Mouse (Mus musculus) CH12.LX (cell line): ENCODE data around the gene B230217C12Rik. TPM values are rescaled to one million over a fixed set of nuclear protein-coding genes. Genes with fewer than 3 reads are reported as not detected.

Experiments
- DNase-seq: peaks from one replicate; pipeline ENCODE4 v3.0.0-alpha.2; 2013; ENCODE audit errors: extremely low read depth
- H3K27ac ChIP-seq: 2 replicates; pipeline ENCODE4 v1.5.1; 2012; ENCODE audit warnings: low read depth, mild to moderate bottlenecking, control low read depth, moderate library complexity; ENCODE audit not compliant: insufficient read depth
- H3K27me3 ChIP-seq: replicated peaks from 2 replicates; pipeline ENCODE3; 2012; ENCODE audit warnings: inconsistent platforms
- H3K36me3 ChIP-seq, 2 experiments: replicated peaks in 1 of 2; 2 replicates each; pipeline versions ENCODE3 to v1.6.1; 2012; ENCODE audit warnings: inconsistent platforms in 1 of 2, low read length in 1 of 2, mild to moderate bottlenecking in 1 of 2, mixed read lengths in 1 of 2, moderate library complexity in 1 of 2; ENCODE audit not compliant: control insufficient read depth in 1 of 2, insufficient read depth in 1 of 2
- H3K4me1 ChIP-seq, 2 experiments: 2 replicates each; pipeline ENCODE4 v1.6.1; 2012; ENCODE audit warnings: inconsistent platforms in 1 of 2, moderate library complexity in 1 of 2; ENCODE audit not compliant: insufficient read depth in 2 of 2, control insufficient read depth in 1 of 2
- H3K4me2 ChIP-seq: 2 replicates; pipeline ENCODE4 v1.6.1; 2012; ENCODE audit warnings: low read depth, mild to moderate bottlenecking, control low read depth; ENCODE audit not compliant: poor library complexity, insufficient read depth, severe bottlenecking
- H3K4me3 ChIP-seq, 3 experiments: fragments of 150-350 bp in 1 of 3; sonication (generic) in 1 of 3; replicated peaks in 1 of 3; 2 replicates each; pipeline versions ENCODE3 to v1.5.1; 2011 to 2012; ENCODE audit warnings: low read depth in 2 of 3, low read length in 2 of 3, mild to moderate bottlenecking in 2 of 3, moderate library complexity in 2 of 3, control low read depth in 1 of 3, improper control_type of control experiment in 1 of 3, inconsistent platforms in 1 of 3, mixed read lengths in 1 of 3; ENCODE audit not compliant: poor library complexity in 1 of 3
- H3K79me2 ChIP-seq: replicated peaks from 2 replicates; pipeline ENCODE4 v1.6.1; 2012; ENCODE audit warnings: mild to moderate bottlenecking, moderate library complexity; ENCODE audit not compliant: control insufficient read depth, poor library complexity, insufficient read depth, severe bottlenecking; ENCODE audit errors: extremely low read depth
- H3K9ac ChIP-seq: 2 replicates; pipeline ENCODE4 v1.6.1; 2012; ENCODE audit warnings: low read depth, mild to moderate bottlenecking, control low read depth, moderate library complexity; ENCODE audit not compliant: insufficient read depth
- H3K9me3 ChIP-seq: replicated peaks from 2 replicates; pipeline ENCODE3; 2012; ENCODE audit warnings: low read length, inconsistent platforms, mixed read lengths
- BHLHE40 ChIP-seq: IDR thresholded peaks from 2 replicates; pipeline ENCODE4 v1.6.1; 2011; ENCODE audit warnings: mild to moderate bottlenecking, low read depth, low read length, improper control_type of control experiment
- CHD2 ChIP-seq: IDR thresholded peaks from 2 replicates; pipeline ENCODE4 v1.6.1; 2011; ENCODE audit warnings: low read length, improper control_type of control experiment
- CTCF ChIP-seq, 2 experiments: IDR thresholded peaks in 1 of 2; conservative IDR thresholded peaks in 1 of 2; 2 replicates each; pipeline ENCODE4 v1.5.1; 2011 to 2012; ENCODE audit warnings: low read depth in 2 of 2, low read length in 2 of 2, improper control_type of control experiment in 1 of 2, inconsistent platforms in 1 of 2, mild to moderate bottlenecking in 1 of 2, moderate library complexity in 1 of 2
- E2F4 ChIP-seq: IDR thresholded peaks from 2 replicates; pipeline ENCODE4 v1.6.1; 2011; ENCODE audit warnings: low read depth, low read length, improper control_type of control experiment; ENCODE audit not compliant: insufficient replicate concordance
- ELF1 ChIP-seq: IDR thresholded peaks from 2 replicates; pipeline ENCODE4 v1.6.1; 2014; ENCODE audit warnings: low read depth, mild to moderate bottlenecking, inconsistent platforms, low read length, improper control_type of control experiment
- ETS1 ChIP-seq: conservative IDR thresholded peaks from 2 replicates; pipeline ENCODE4 v1.6.1; 2012; ENCODE audit warnings: low read depth, mild to moderate bottlenecking, inconsistent platforms, low read length, improper control_type of control experiment, moderate library complexity
- GABPA ChIP-seq: IDR thresholded peaks from 2 replicates; pipeline ENCODE4 v1.6.1; 2012; ENCODE audit warnings: low read depth, low read length, improper control_type of control experiment, inconsistent platforms; ENCODE audit not compliant: insufficient replicate concordance
- IRF4 ChIP-seq: IDR thresholded peaks from 2 replicates; pipeline ENCODE4 v1.6.1; 2014; ENCODE audit warnings: low read depth, mild to moderate bottlenecking, inconsistent platforms, low read length, improper control_type of control experiment
- JUN ChIP-seq: IDR thresholded peaks from 2 replicates; pipeline ENCODE4 v1.6.1; 2011; ENCODE audit warnings: low read depth, mild to moderate bottlenecking, low read length, improper control_type of control experiment, moderate library complexity; ENCODE audit not compliant: insufficient read depth
- MAFK ChIP-seq: IDR thresholded peaks from 2 replicates; pipeline ENCODE4 v1.6.1; 2011; ENCODE audit warnings: low read length, improper control_type of control experiment; ENCODE audit not compliant: insufficient replicate concordance
- MXI1 ChIP-seq: IDR thresholded peaks from 2 replicates; pipeline ENCODE4 v1.6.1; 2011; ENCODE audit warnings: mild to moderate bottlenecking, low read depth, low read length, improper control_type of control experiment
- NRF1 ChIP-seq: IDR thresholded peaks from 2 replicates; pipeline ENCODE4 v1.6.1; 2014; ENCODE audit warnings: low read depth, mild to moderate bottlenecking, inconsistent platforms, low read length, improper control_type of control experiment, moderate library complexity
- PAX5 ChIP-seq: IDR thresholded peaks from 2 replicates; pipeline ENCODE4 v1.6.1; 2012; ENCODE audit warnings: low read length, inconsistent platforms, mixed read lengths
- POLR2A ChIP-seq: IDR thresholded peaks from 2 replicates; pipeline ENCODE4 v1.6.1; 2011; ENCODE audit warnings: low read depth, mild to moderate bottlenecking, improper control_type of control experiment, low read length
- POLR2AphosphoS2 ChIP-seq: IDR thresholded peaks from 2 replicates; pipeline ENCODE4 v1.6.1; 2011; ENCODE audit warnings: low read depth, low read length, improper control_type of control experiment
- RCOR1 ChIP-seq: conservative IDR thresholded peaks from 2 replicates; pipeline ENCODE4 v1.6.1; 2012; ENCODE audit warnings: low read depth, mild to moderate bottlenecking, inconsistent platforms, low read length, improper control_type of control experiment
- SIN3A ChIP-seq: IDR thresholded peaks from 2 replicates; pipeline ENCODE4 v1.6.1; 2012; ENCODE audit warnings: low read length, improper control_type of control experiment, inconsistent platforms
- SMC3 ChIP-seq: IDR thresholded peaks from 2 replicates; pipeline ENCODE4 v1.6.1; 2011; ENCODE audit warnings: low read depth, low read length, improper control_type of control experiment
- TBP ChIP-seq: conservative IDR thresholded peaks from 2 replicates; pipeline ENCODE4 v1.6.1; 2011; ENCODE audit warnings: low read depth, low read length, improper control_type of control experiment
- UBTF ChIP-seq: IDR thresholded peaks from 2 replicates; pipeline ENCODE4 v1.6.1; 2012; ENCODE audit warnings: low read depth, mild to moderate bottlenecking, inconsistent platforms, low read length, improper control_type of control experiment, moderate library complexity
- USF1 ChIP-seq: IDR thresholded peaks from 2 replicates; pipeline ENCODE4 v1.6.1; 2014; ENCODE audit warnings: low read depth, mild to moderate bottlenecking, inconsistent platforms, low read length, improper control_type of control experiment
- ZKSCAN1 ChIP-seq: IDR thresholded peaks from 2 replicates; pipeline ENCODE4 v1.6.1; 2012; ENCODE audit warnings: low read depth, inconsistent platforms, low read length, improper control_type of control experiment, borderline replicate concordance
- ZMIZ1 ChIP-seq: IDR thresholded peaks from 2 replicates; pipeline ENCODE4 v1.6.1; 2012; ENCODE audit warnings: low read depth, mild to moderate bottlenecking, inconsistent platforms, low read length, improper control_type of control experiment
- ZNF384 ChIP-seq: IDR thresholded peaks from 2 replicates; pipeline ENCODE4 v1.6.1; 2012; ENCODE audit warnings: low read depth, low read length, improper control_type of control experiment, inconsistent platforms
- dilution Hi-C: fragments of 300-500 bp; cut with MboI; formaldehyde crosslinking; loops from 2 replicates; pipeline ENCODE4 v1.14.3; 2020; ENCODE audit warnings: low sequenced_read_pairs; ENCODE audit not compliant: extremely low pct_unique_long_range_greater_than_20kb, extremely low pct_ligation_motif_present
- in situ Hi-C: fragments of 300-500 bp; cut with MboI; formaldehyde crosslinking; loops from 3 replicates; pipeline ENCODE4 v1.14.3; 2019; ENCODE audit warnings: low sequenced_read_pairs, low pct_ligation_motif_present, low pct_unique_long_range_greater_than_20kb, mixed read lengths
- polyA plus RNA-seq: library from polyadenylated mRNA; unstranded; fragments of >175 nt; gene quantifications from 2 replicates; pipeline ENCODE4 v1.2.1, GENCODE M21; 2012; ENCODE audit warnings: low read depth; ENCODE audit not compliant: insufficient read length
- total RNA-seq, 2 experiments: library from RNA; depleted of rRNA; stranded (reverse); fragments of 300-350 nt in 1 of 2; fragments of >200 nt in 1 of 2; gene quantifications; 2 replicates each; pipeline ENCODE4 v1.2.3; 2012 to 2014

The B230217C12Rik gene
- total and polyA plus RNA-seq, 3 experiments: 4.6 to 14.0 (median 11.9) TPM

GRCm38 (mm10) chr11:97866091-97866888 is 25.7 kb downstream of the B230217C12Rik start:
- H3K79me2 ChIP-seq: no peaks in the 10 kb centered on the region
- H3K9me3 ChIP-seq: no peaks in the 10 kb centered on the region
- TF ChIP-seq E2F4 (no peak), IRF4 (no peak), UBTF (no peak), CTCF (conservative IDR thresholded peaks at IDR 0.05 in 1 of 2, IDR thresholded peaks at IDR 0.05 in 1 of 2; ENCODE audit: low read depth in 2 of 2, low read length in 2 of 2) (0 out of 4 replicates have a peak, but pooled peaks of 1 of the 2 experiments have one; percentile 7), SMC3 (no peak), TBP (peak; percentile 93), PAX5 (no peak), SIN3A (no peak), ELF1 (no peak), RCOR1 (no peak), JUN (no peak), ETS1 (no peak)
- dilution Hi-C loops: no loop called here
- H3K27me3 ChIP-seq: no peaks in the 10 kb centered on the region
- no peak for DNase-seq
- no peak overlapping the region for H3K4me3 ChIP-seq
- H3K4me1 ChIP-seq: no peaks in the 10 kb centered on the region
- H3K36me3 ChIP-seq: no peaks in the 10 kb centered on the region
- in situ Hi-C loops: no loop called here
- H3K27ac ChIP-seq: no peak overlapping the region
- no peak overlapping the region for H3K9ac ChIP-seq
- no peak overlapping the region for H3K4me2 ChIP-seq

- Histone ChIP-seq H3K4me3 (no peak overlapping the region), H3K4me2 (no peak overlapping the region), H3K79me2 (no peaks in the 10 kb centered on the region), H3K9ac (no peak overlapping the region), H3K27ac (no peak overlapping the region), H3K9me3 (no peaks in the 10 kb centered on the region), H3K27me3 (no peaks in the 10 kb centered on the region), H3K4me1 (no peaks in the 10 kb centered on the region), H3K36me3 (no peaks in the 10 kb centered on the region)
- dilution Hi-C loops (no loop called here), in situ Hi-C loops (no loop called here)
- no peak for TF ChIP-seq ZNF384
- no peak for TF ChIP-seq MAFK
- TF ChIP-seq BHLHE40: no peak
- no peak for TF ChIP-seq POLR2A
- no peak for TF ChIP-seq TBP
- TF ChIP-seq PAX5: no peak
- TF ChIP-seq ZMIZ1: no peak
- no peak for TF ChIP-seq IRF4
- no peak for TF ChIP-seq CHD2
- TF ChIP-seq SMC3: no peak
- no peak for TF ChIP-seq JUN
- no peak for TF ChIP-seq E2F4
- no peak for TF ChIP-seq POLR2AphosphoS2
- no peak for TF ChIP-seq RCOR1
- TF ChIP-seq GABPA: no peak
- no peak for TF ChIP-seq UBTF
- no peak for TF ChIP-seq ZKSCAN1
- TF ChIP-seq NRF1: no peak
- no peak for TF ChIP-seq USF1
- TF ChIP-seq MXI1: no peak
- no peak for DNase-seq
Measured at GRCm38 (mm10) chr11:97867591-97867990, 27.0 kb downstream of the B230217C12Rik start.
